Mouse (Mus musculus): ENCODE results near the gene Zc3h12a. TPM values are rescaled to one million over a fixed set of nuclear protein-coding genes. Genes with fewer than 3 reads are reported as not detected.

The Zc3h12a gene
- 10 to 100 TPM in 1 of 4 experiments, 1 to 10 TPM in 3; 7.2 to 10.2 (median 8.1) TPM for total RNA-seq (2022)

DNA sequence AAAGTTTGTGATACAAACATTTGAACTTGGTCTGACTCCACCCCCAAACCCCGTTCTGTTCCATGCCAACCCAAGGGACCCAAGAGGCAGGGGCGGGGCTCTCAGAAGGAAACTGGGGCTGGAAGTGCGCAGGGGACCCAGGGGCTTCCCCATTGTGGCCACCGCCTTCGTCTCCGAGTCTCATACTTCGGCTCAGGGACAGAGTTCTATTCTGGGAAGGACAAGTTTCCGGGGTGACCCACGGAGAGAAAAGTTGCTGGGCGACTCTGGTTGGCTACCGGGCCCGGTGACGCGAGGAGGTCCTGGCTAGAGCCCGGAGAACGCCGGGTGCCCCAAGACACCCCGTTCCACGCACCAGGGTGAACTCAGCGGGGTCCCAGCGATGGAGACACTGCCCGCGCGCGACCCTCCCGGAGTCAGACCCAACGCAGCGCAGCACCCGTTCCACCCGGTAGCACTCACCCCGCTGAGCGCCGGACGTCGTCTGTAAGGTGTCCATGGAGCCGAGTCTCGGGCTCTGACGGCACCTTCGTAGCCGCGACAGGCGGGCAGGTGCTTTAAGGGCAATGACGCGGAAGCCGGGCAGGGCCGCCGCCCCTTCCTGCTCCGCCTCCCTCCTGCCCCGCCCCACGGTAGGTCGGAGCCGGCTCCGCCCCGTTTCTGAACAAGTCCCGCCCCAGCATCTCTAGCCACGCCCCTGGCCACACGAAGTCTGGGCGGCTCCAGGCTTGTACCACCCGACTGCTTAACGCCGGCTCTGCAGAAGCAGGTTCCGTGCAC is at the start of gene Zc3h12a:
TSS of gene Zc3h12a (minus strand) at position 536 of the 780 bp plus-strand sequence.
- peak; percentile 85 for DNase-seq

DNA sequence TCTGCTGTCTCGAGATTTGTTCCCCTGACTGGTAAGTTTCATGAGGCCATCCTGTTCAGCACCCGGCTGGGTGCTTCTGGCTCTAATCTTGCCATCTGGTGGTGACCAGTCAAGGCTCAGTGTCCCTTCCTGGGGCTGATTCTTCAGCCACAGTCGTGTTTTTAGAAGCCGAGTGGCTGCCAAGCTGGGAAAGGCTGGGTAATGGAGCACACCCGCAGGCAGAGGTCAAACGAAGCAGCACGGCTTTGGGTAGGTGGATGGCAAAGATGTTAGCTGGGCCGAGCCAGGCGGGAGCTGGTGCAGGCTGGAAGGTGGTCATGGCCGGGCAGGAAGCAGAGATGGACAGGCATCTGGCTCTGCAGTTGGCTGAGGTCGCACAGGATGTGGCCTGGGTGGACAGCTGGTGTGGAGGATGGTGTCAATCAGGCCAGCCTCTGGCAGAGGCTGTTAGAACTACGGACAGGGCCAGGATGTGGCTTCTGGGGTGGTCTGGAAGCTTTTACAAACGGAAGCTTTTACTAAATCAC is 49.1 kb upstream of the Zc3h12a start:
- no peak for DNase-seq

- DNase-seq, result no peak
Observed at GRCm38 (mm10) chr4:125176190-125176589, 48.5 kb upstream of the Zc3h12a start.

- peak; percentile 63 for DNase-seq
Observed at GRCm38 (mm10) chr4:125175591-125175990, 48.0 kb upstream of the Zc3h12a start.

DNA sequence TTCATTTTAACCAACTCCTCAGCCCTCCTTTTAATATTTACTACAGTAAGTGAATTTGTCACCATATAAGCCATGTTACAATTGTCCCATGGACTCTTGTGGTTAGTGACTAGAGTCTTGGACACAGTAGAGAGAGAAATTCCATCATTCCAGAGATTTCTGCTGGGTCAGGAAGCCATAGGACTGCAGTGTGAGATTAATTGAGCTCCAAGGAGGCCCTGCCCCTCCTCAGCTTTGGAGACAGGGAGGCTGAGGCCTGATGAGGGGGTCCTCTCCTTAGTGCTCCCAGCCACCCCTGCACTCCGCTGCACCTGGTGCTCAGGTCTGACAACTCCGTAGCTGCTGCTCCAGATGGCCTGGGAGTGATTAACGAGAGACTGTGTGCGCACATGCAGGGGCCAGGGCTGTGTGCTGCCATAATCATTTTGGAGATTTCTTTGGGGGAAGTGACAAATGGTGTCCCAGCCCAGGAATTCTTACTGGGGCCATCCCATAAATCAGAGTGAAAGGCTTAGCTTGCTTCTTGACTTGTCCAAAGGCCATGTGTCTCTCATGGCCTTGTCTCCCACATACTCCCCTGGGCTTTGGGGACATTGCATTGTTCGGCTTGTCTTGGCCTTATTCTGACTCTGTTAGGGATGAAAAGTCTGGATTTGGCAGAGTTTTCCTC is 47.0 kb upstream of the Zc3h12a start:
- no peak for DNase-seq

GRCm38 (mm10) chr4:125173150-125173549 is 45.5 kb upstream of the Zc3h12a start:
- DNase-seq, result no peak

DNA sequence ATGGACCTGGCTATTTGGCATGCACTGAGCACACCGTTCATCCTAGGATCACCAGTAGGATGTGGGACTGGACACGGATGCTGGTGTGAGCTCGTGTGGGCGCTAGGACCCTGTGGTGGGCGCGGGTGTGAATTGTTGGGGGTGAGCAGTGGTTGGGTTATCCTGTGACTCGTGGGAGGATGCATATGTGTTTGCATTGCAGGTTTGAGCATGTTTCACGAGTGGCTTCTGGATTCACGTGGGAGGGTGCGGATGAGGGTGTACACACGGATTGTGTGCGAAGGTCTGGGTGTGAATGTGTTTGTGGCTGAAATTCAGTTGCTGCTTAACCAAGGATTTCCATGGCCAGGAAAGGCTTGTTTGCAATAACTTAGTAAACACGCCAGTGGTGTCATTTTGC is 45.1 kb upstream of the Zc3h12a start:
- no peak for DNase-seq

- DNase-seq, result no peak
Observed at GRCm38 (mm10) chr4:125167723-125168122, 40.1 kb upstream of the Zc3h12a start.

DNA sequence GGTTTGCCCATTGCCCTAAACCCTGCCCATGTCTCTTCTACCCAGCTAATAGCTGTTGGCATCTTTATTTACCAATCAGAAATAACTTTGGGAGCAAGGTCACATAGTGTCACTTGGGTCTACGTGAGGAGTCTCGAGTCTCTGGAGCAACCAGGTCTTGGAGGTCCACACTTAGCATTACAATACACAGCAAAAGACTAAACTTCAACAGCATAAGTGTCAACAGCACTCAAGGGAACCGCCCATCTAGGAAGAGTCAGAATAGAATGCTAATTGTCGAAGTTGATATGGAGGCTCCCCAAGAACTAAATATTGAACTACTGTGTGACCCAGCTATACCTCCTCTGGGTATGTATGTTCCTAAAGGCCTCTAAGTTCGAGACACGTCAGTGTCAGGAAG is 37.2 kb upstream of the Zc3h12a start:
- no peak for DNase-seq

GRCm38 (mm10) chr4:125162701-125163100 is 35.1 kb upstream of the Zc3h12a start:
- DNase-seq, result no peak

- no peak for DNase-seq
Observed at GRCm38 (mm10) chr4:125161392-125161791, 33.8 kb upstream of the Zc3h12a start.

- DNase-seq, result no peak
Observed at GRCm38 (mm10) chr4:125160951-125161331, 33.3 kb upstream of the Zc3h12a start.

DNA sequence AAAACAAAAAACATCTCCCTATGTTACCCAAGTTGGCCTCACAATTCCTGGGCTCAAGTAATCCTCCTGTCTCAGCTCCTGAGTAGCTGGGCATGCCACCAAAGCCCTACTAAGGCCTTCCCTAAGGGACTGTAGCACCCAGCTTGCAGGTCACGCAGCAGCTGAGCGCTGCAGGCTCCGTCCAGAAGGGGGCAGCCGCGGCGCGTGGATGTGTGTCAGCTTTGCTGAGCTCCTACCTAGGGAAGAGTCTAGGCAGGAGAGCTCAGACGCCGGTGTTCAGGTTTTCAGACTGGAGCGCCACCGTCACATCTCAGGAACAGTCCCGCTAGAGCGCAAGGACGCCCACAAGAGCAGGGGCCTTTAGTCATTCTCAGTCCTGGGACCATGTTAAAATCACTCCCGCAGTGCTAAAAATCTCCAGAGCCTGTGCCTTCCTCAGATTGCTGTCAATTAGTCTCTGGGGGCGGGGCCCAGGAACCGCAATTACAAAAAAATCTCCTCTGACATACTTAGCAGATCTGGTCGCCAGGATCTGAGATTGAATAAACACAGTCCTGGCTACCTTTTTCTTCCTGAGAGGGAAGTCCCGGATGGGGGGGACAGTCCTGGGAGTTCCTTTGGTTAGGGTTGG is 32.8 kb upstream of the Zc3h12a start:
- peak; percentile 80 for DNase-seq

DNA sequence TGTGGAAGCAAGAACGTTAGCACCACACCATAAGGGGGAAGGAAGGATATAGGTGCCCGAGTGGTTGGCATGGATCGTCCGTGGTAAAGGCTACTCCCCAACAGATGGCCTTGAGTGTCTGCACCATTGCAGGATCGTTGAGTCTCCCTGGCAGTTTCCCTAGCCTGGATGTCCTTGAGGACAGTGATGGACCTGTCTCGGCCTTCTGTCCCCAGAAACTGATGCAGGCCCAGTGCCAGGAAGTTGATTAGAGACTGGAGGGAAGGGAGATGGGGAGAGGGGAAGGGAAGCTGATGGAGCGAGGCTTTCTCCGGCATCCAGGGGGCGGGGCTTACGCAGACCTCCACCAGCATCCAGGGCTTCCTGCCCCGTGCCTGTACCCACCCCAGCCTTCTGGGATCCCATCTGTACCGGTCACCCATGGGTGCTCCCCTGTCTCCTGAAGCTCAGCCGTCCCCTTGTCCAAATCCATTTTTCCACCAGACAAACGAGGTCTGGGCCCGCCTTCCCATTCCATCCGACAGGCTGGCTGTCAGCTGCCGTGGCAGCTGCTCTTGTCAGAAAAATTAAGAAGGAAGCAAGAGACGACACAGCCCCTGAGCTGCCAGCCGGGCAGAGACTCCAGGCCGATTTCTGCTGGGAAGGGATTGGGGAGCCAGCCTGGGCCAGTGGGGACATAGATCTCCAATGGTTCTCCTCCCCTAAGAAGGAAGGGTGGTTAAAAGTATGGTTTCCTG is 31.1 kb upstream of the Zc3h12a start:
- DNase-seq, result peak; percentile 50

DNA sequence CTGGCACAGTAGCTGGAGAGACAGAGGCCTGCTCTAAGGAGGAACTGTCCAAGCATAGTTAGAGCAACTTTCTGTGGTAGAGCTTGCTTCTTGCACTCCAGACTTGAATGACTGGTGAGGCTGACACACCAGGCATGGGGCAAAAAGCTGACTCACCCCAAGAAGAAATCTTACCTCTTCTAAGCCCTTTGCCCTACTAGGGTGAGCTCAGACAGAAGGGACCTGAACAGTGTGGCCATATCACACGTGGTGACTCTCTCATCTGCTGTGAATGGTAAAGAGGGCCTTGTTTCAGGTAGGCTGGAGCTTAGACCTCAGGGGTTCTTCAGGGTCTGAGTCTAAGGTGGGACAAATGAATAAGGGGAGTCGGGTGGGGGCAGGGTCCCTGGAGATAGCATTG is 30.4 kb upstream of the Zc3h12a start:
- no peak for DNase-seq

GRCm38 (mm10) chr4:125157322-125157721 is 29.7 kb upstream of the Zc3h12a start:
- no peak for DNase-seq

GRCm38 (mm10) chr4:125155646-125156045 is 28.0 kb upstream of the Zc3h12a start:
- peak; percentile 45 for DNase-seq

- DNase-seq, result no peak
Observed at GRCm38 (mm10) chr4:125153659-125154241, 26.1 kb upstream of the Zc3h12a start.

DNA sequence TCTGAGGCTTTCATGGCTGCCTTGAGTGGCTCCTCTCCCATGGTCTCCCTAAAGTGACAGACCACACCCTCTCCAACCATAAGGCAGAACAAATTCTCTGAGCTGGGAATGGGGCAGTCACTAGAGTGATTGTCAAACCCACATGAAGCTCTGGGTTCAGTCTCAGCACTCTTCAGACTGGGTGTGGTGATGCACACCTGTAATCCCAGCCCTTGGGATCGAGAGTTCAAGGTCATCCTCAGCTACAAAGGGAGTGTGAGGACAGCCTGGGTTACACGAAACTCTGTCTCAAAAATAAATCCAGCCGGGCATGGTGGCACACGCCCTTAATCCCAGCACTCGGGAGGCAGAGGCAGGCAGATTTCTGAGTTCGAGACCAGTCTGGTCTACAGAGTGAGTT is 24.8 kb upstream of the Zc3h12a start:
- DNase-seq, result no peak

DNA sequence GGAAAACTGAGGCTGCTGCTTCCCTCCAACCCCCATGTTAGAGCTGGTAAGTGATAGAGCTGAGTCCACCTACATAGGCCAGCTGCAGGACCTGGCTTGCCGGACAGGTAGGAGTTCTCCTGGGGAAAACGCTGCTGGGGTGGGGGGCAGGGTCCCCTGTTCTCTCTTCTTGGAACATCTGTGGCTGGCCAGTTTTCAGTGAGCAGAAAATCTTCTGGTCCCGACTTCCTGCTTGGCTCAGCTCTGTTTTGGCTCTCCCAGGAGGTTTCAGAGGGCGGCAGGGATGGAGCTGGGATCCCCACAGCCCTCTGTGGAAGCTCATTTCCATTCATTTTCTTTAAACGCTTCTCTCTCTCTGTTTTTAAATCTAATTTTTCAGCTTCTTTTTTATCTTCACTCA is 21.8 kb upstream of the Zc3h12a start:
- no peak for DNase-seq

- no peak for DNase-seq
Observed at GRCm38 (mm10) chr4:125147970-125148369, 20.3 kb upstream of the Zc3h12a start.

- DNase-seq, result peak; percentile 67
Observed at GRCm38 (mm10) chr4:125145213-125145612, 17.6 kb upstream of the Zc3h12a start.
